Mouse (Mus musculus) NIH3T3 (cell line): Measurements from ENCODE around the gene Sfxn5.

Source experiments
- DNase-seq: peaks from one replicate; pipeline ENCODE4 v3.0.0-alpha.2; 2012; ENCODE audit warnings: low read depth

Sfxn5 gene

GRCm38 (mm10) chr6:85333000-85333669 lies at the start of gene Sfxn5:
Gene Sfxn5 (minus strand): TSS chr6:85333422.
- DNase-seq = peak; percentile 97

GRCm38 (mm10) chr6:85382791-85383190 lies 49.6 kb upstream of the Sfxn5 start:
- DNase-seq = peak; percentile 65

- DNase-seq = no peak
These were observed 48.4 kb upstream of the Sfxn5 start for GRCm38 (mm10) chr6:85381648-85382020.

GRCm38 (mm10) chr6:85380901-85381647 lies 47.9 kb upstream of the Sfxn5 start:
- peak; percentile 50 for DNase-seq

- peak; percentile 98 for DNase-seq
These were observed 47.1 kb upstream of the Sfxn5 start for GRCm38 (mm10) chr6:85380201-85380900.

- no peak for DNase-seq
These were observed 45.4 kb upstream of the Sfxn5 start for GRCm38 (mm10) chr6:85378629-85379028.

- no peak for DNase-seq
These were observed 44.7 kb upstream of the Sfxn5 start for GRCm38 (mm10) chr6:85377876-85378275.

GRCm38 (mm10) chr6:85377066-85377734 lies 44.0 kb upstream of the Sfxn5 start:
- no peak for DNase-seq

- peak; percentile 100 for DNase-seq
These were observed 41.5 kb upstream of the Sfxn5 start for GRCm38 (mm10) chr6:85374734-85375114.

- DNase-seq = peak; percentile 68
These were observed 40.9 kb upstream of the Sfxn5 start, which contains the start of gene Rab11fip5 for GRCm38 (mm10) chr6:85373951-85374733. Gene Rab11fip5 (minus strand): TSS chr6:85374634.

GRCm38 (mm10) chr6:85373066-85373860 lies 40.0 kb upstream of the Sfxn5 start:
- no peak for DNase-seq

- peak; percentile 50 for DNase-seq
These were observed 39.3 kb upstream of the Sfxn5 start for GRCm38 (mm10) chr6:85372496-85372895.

GRCm38 (mm10) chr6:85371859-85372405 lies 38.7 kb upstream of the Sfxn5 start:
- no peak for DNase-seq

- no peak for DNase-seq
These were observed 37.6 kb upstream of the Sfxn5 start for GRCm38 (mm10) chr6:85370666-85371430.

GRCm38 (mm10) chr6:85370041-85370440 lies 36.8 kb upstream of the Sfxn5 start:
- DNase-seq = no peak

- peak; percentile 77 for DNase-seq
These were observed 36.1 kb upstream of the Sfxn5 start for GRCm38 (mm10) chr6:85369181-85369860.

- peak; percentile 71 for DNase-seq
These were observed 35.5 kb upstream of the Sfxn5 start for GRCm38 (mm10) chr6:85368722-85369121.

- DNase-seq = no peak
These were observed 34.9 kb upstream of the Sfxn5 start for GRCm38 (mm10) chr6:85368166-85368565.

- DNase-seq = no peak
These were observed 33.2 kb upstream of the Sfxn5 start for GRCm38 (mm10) chr6:85366387-85366786.
